Comparison of ENCODE assay signal across 15 mouse cellular contexts in genomic region chr17:50244675-50245074, GRCm38 (mm10). TPM values are rescaled to one million over a fixed set of nuclear protein-coding genes. Genes with fewer than 3 reads are reported as not detected.
"Had no signal": no experiment of that assay in that cellular context is flagged by ENCODE, and none has a peak within 500 bp of the region (broad histone marks: within the 10 kb centered on the region; RNA-seq: fewer than 3 reads in every experiment).

No protein-coding gene starts in this region.

- H3K9me3 ChIP-seq: limb, embryonic 13.5 days had no signal

- H3K4me1 ChIP-seq: limb, embryonic 13.5 days had no signal

- H3K4me2 ChIP-seq: limb, embryonic 13.5 days had no signal

- H3K36me3 ChIP-seq: limb, embryonic 13.5 days had no signal

- H3K27me3 ChIP-seq: limb, embryonic 13.5 days had no signal

- DNase-seq: kidney, adult 11 months; kidney, adult 9 months; kidney, postnatal 36 days; left cerebral cortex, postnatal 4 days; lung, adult 18-20 months; right cerebral cortex, postnatal 14 days; thymus, adult 2 months; thymus, postnatal 25 days had no signal

- H3K4me3 ChIP-seq: layer of hippocampus, adult 2 months; limb, embryonic 13.5 days had no signal

- H3K9ac ChIP-seq: limb, embryonic 13.5 days; liver, embryonic 14.5 days had no signal

- H3K27ac ChIP-seq: kidney, postnatal 0 days; layer of hippocampus, adult 2 months; limb, embryonic 13.5 days; liver, embryonic 14.5 days had no signal

RNA-seq across cellular contexts. Expression of gene Dazl, which starts 48.8 kb away (rescaled TPM):
- total RNA-seq: monocyte, adult 5-6 weeks had no signal
- polyA plus RNA-seq: kidney, postnatal 0 days; limb, embryonic 13.5 days; liver, adult 2 months; spleen, adult 2 months had no signal
